Mouse (Mus musculus) myocyte (in vitro differentiated cells): ENCODE results near the gene Kpna6.

ENCODE experiments used
- CEBPB ChIP-seq: IDR thresholded peaks from 2 replicates; pipeline ENCODE4 v1.6.1; 2011; ENCODE audit warnings: mild to moderate bottlenecking, moderate library complexity; ENCODE audit not compliant: poor library complexity, insufficient read depth, severe bottlenecking
- E2F4 ChIP-seq: IDR thresholded peaks from one replicate; pipeline ENCODE4 v1.6.1; 2011; ENCODE audit warnings: mild to moderate bottlenecking, control low read depth, moderate library complexity; ENCODE audit not compliant: insufficient read depth
- MAX ChIP-seq: IDR thresholded peaks from one replicate; pipeline ENCODE4 v1.6.1; 2011; ENCODE audit warnings: low read depth, mild to moderate bottlenecking, control low read depth
- MYOG ChIP-seq, 3 experiments: IDR thresholded peaks; one replicate each; pipeline ENCODE4 v1.6.1; 2011; ENCODE audit warnings: control low read depth in 2 of 3, low read depth in 2 of 3, mild to moderate bottlenecking in 2 of 3; ENCODE audit not compliant: insufficient read length in 2 of 3, control insufficient read depth in 1 of 3, insufficient read depth in 1 of 3
- POLR2A ChIP-seq: IDR thresholded peaks from one replicate; pipeline ENCODE4 v1.6.1; 2011; ENCODE audit warnings: low read depth, mild to moderate bottlenecking, control low read depth, moderate library complexity; ENCODE audit not compliant: insufficient read length
- TCF12 ChIP-seq: IDR thresholded peaks from one replicate; pipeline ENCODE4 v1.6.1; 2011; ENCODE audit warnings: mild to moderate bottlenecking, control low read depth; ENCODE audit not compliant: poor library complexity, insufficient read depth, severe bottlenecking

DNA sequence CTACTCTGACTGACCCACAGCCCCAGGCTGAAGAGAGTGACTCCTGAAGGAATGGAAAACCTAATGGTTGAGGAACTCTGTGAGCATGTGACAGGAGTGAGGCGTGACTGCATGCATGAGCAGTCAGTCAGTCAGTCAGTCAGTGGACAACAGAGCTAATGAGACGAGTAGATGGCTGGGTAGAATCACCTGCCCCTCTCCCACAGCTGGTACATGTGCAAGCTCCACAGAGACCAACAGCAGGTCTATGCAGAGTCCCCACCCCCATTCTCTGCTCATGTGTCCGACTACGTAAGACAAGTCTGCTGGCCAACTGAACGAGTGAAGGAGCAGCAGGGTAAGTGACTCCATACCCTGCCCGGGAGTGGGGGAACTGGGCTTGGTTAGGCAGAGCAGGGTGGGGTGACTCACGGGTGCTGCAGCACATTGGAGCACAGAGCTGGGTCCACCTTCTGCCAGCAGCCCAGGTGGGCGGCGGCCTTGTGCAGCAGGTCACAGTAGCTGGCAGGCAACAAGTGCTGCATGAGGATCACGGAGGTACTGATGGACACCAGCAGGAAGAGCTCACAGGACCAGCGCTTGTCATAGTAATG is 11.4 kb upstream of the Kpna6 start:
- TF ChIP-seq TCF12 (no peak), POLR2A (no peak), CEBPB (no peak), MAX (no peak), E2F4 (no peak), MYOG (IDR thresholded peaks at IDR 0.05; ENCODE audit: control insufficient read depth in 1 of 3, insufficient read depth in 1 of 3, insufficient read length in 2 of 3, low read depth in 2 of 3) (no peak)
